Mouse (Mus musculus): ENCODE measurements around the gene 1700069L16Rik. TPM values are rescaled to one million over a fixed set of nuclear protein-coding genes. Genes with fewer than 3 reads are reported as not detected.

The 1700069L16Rik gene
- polyA plus RNA-seq, 1 experiment from 2014 or later, result not detected

- no peak for ATAC-seq (ENCODE audit: insufficient number of reproducible peaks, insufficient read depth, low FRiP score, low read depth)
- no peak overlapping the region for H3K9ac ChIP-seq (replicated peaks; ENCODE audit: low read depth, low read length)
Measured at GRCm38 (mm10) chr5:113712861-113713260, 11.7 kb downstream of the 1700069L16Rik start.

GRCm38 (mm10) chr5:113703803-113704585 is 20.6 kb downstream of the 1700069L16Rik start:
- H3K36me3 ChIP-seq (ENCODE audit: control insufficient read depth, insufficient read depth, low read length), result no peaks in the 10 kb centered on the region
- no peaks in the 10 kb centered on the region for H3K27me3 ChIP-seq (ENCODE audit: control insufficient read depth, insufficient read depth, low read length)
- H3K9ac ChIP-seq (replicated peaks; ENCODE audit: low read depth, low read length), result no peak overlapping the region
- no peak for ATAC-seq (ENCODE audit: insufficient number of reproducible peaks, insufficient read depth, low FRiP score, low read depth)
- H3K27ac ChIP-seq (ENCODE audit: low read length), result no peak overlapping the region
- no peaks in the 10 kb centered on the region for H3K4me1 ChIP-seq (ENCODE audit: control insufficient read depth, insufficient read depth, low read length)
- 50% methylated on average over 21 of the region's 21 CpGs for WGBS
- H3K4me3 ChIP-seq (ENCODE audit: low read depth, low read length), result no peak overlapping the region
- no peak overlapping the region for H3K4me2 ChIP-seq (replicated peaks; ENCODE audit: low read depth, low read length)
- no peaks in the 10 kb centered on the region for H3K9me3 ChIP-seq (ENCODE audit: control insufficient read depth, low read depth, low read length)

More at GRCm38 (mm10) chr5:113712861-113713260, 11.7 kb downstream of the 1700069L16Rik start:
- Histone ChIP-seq H3K9me3 (ENCODE audit: control insufficient read depth, low read depth, low read length) (no peaks in the 10 kb centered on the region), H3K36me3 (ENCODE audit: control insufficient read depth, insufficient read depth, low read length) (no peaks in the 10 kb centered on the region), H3K27ac (ENCODE audit: low read length) (no peak overlapping the region), H3K27me3 (ENCODE audit: control insufficient read depth, insufficient read depth, low read length) (no peaks in the 10 kb centered on the region), H3K4me1 (ENCODE audit: control insufficient read depth, insufficient read depth, low read length) (no peaks in the 10 kb centered on the region), H3K4me2 (replicated peaks; ENCODE audit: low read depth, low read length) (no peak overlapping the region), H3K4me3 (ENCODE audit: low read depth, low read length) (no peak overlapping the region)
- WGBS, result 76% methylated on average over 2 of the region's 2 CpGs

DNA sequence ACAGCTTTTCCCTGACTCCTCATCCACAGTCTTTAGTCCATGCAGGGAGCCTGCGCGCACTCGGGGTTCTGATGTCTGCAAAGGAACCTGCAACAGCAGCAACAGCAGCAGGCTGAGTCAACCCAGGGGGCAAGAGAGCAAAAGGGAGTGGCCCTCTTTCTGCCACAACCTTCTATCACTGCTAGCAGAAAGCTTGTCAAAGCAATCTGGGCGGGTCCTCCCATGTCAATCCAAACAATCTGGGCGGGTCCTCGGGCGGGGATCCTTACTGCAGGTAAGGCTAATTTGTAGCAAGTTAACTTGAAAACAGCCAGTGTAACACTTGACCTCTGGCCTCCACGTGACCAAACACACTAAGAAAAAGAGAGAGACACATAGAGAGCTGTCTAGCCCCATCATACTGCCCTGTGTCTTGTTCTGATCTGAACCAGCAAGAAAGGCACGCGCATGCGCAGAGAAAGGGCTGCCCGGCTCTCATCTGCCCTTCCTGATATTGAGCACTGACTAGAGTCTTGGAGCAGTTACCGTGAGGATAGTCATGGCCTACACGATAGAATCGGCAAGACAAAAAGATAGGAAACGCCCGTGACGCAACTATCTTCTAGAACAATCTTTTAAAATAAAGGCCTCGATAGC is 24.1 kb downstream of the 1700069L16Rik start:
- 72% methylated on average over 19 of the region's 19 CpGs for WGBS
- Histone ChIP-seq H3K27ac (ENCODE audit: low read length) (no peak overlapping the region), H3K9me3 (ENCODE audit: control insufficient read depth, low read depth, low read length) (no peaks in the 10 kb centered on the region), H3K4me1 (ENCODE audit: control insufficient read depth, insufficient read depth, low read length) (no peaks in the 10 kb centered on the region), H3K4me2 (replicated peaks; ENCODE audit: low read depth, low read length) (no peak overlapping the region), H3K4me3 (ENCODE audit: low read depth, low read length) (no peak overlapping the region), H3K27me3 (ENCODE audit: control insufficient read depth, insufficient read depth, low read length) (no peaks in the 10 kb centered on the region), H3K36me3 (ENCODE audit: control insufficient read depth, insufficient read depth, low read length) (no peaks in the 10 kb centered on the region), H3K9ac (replicated peaks; ENCODE audit: low read depth, low read length) (no peak overlapping the region)
- ATAC-seq (ENCODE audit: insufficient number of reproducible peaks, insufficient read depth, low FRiP score, low read depth), result no peak

GRCm38 (mm10) chr5:113694415-113694814 is 30.2 kb downstream of the 1700069L16Rik start:
- peak overlapping the region; percentile 62; the same call in 1 of the 2 replicates for H3K27ac ChIP-seq (ENCODE audit: low read length)

DNA sequence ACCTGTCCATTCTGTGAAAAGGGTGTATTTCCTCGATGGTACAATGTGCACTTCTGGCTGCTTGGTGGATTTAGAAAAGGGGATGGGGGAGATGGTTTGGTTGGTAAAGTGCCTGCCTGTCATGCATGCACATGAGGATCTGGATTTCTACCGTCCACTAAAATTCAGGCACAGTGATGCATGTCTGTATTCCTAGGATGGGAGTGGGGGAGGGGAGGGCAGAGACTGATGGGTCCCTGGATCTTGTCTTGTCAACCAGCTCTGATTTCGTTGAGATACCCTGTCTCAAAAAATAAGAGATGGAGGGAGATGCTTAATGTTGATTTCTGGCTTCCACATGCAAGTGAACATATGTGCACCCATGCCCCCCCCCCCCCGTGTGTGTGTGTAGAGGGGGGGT is 30.6 kb downstream of the 1700069L16Rik start:
- H3K27me3 ChIP-seq (ENCODE audit: control insufficient read depth, insufficient read depth, low read length), result no peaks in the 10 kb centered on the region
- H3K4me2 ChIP-seq (replicated peaks; ENCODE audit: low read depth, low read length), result no peak overlapping the region
- H3K36me3 ChIP-seq (ENCODE audit: control insufficient read depth, insufficient read depth, low read length), result no peaks in the 10 kb centered on the region
- no peaks in the 10 kb centered on the region for H3K4me1 ChIP-seq (ENCODE audit: control insufficient read depth, insufficient read depth, low read length)
- 0 out of 2 replicates have a peak, but pooled peaks have one; percentile 12 for ATAC-seq (ENCODE audit: insufficient number of reproducible peaks, insufficient read depth, low FRiP score, low read depth)
- H3K27ac ChIP-seq (ENCODE audit: low read length), result peak overlapping the region; percentile 62; the same call in 1 of the 2 replicates
- H3K9me3 ChIP-seq (ENCODE audit: control insufficient read depth, low read depth, low read length), result no peaks in the 10 kb centered on the region
- H3K9ac ChIP-seq (replicated peaks; ENCODE audit: low read depth, low read length), result no peak overlapping the region
- no peak overlapping the region for H3K4me3 ChIP-seq (ENCODE audit: low read depth, low read length)
- WGBS, result 42% methylated on average over 4 of the region's 4 CpGs

More at GRCm38 (mm10) chr5:113694415-113694814, 30.2 kb downstream of the 1700069L16Rik start:
- peak; percentile 47; the same call in 1 of the 2 replicates for ATAC-seq (ENCODE audit: insufficient number of reproducible peaks, insufficient read depth, low FRiP score, low read depth)
- H3K36me3 ChIP-seq (ENCODE audit: control insufficient read depth, insufficient read depth, low read length), result no peaks in the 10 kb centered on the region
- H3K4me2 ChIP-seq (replicated peaks; ENCODE audit: low read depth, low read length), result no peak overlapping the region
- no peak overlapping the region for H3K4me3 ChIP-seq (ENCODE audit: low read depth, low read length)
- H3K4me1 ChIP-seq (ENCODE audit: control insufficient read depth, insufficient read depth, low read length), result no peaks in the 10 kb centered on the region
- no peak overlapping the region for H3K9ac ChIP-seq (replicated peaks; ENCODE audit: low read depth, low read length)
- 28% methylated on average over 5 of the region's 5 CpGs for WGBS
- no peaks in the 10 kb centered on the region for H3K27me3 ChIP-seq (ENCODE audit: control insufficient read depth, insufficient read depth, low read length)
- no peaks in the 10 kb centered on the region for H3K9me3 ChIP-seq (ENCODE audit: control insufficient read depth, low read depth, low read length)

DNA sequence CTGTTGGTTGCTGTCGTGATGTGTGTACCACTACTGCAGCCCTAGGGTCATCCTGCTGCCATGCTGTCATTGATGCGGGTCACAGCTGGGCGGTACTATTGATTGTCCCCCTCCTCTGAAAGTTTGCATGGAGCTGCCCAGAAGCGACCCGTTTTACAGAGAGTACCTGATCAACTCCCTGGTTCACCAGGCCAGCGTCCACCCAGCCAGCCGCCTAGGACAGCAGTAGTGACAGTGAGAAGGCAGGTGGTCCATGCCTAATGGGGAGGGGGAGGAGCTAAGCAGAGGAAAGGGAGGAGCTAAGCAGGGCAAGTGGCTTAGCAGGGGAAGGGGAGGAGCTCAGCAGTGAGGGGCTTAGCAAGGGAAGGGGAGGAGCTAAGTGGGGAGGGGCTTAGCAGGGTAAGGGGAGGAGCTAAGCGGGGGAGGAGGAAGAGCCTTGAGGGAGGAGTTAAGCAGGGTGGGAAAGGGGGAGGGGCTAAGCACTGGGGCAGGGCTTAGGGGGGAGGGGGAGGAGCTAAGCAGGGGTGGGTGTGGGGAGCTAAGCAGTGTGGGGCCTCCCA is 31.3 kb downstream of the 1700069L16Rik start:
- Histone ChIP-seq H3K4me1 (ENCODE audit: control insufficient read depth, insufficient read depth, low read length) (no peaks in the 10 kb centered on the region), H3K9ac (replicated peaks; ENCODE audit: low read depth, low read length) (no peak overlapping the region), H3K9me3 (ENCODE audit: control insufficient read depth, low read depth, low read length) (no peaks in the 10 kb centered on the region), H3K27me3 (ENCODE audit: control insufficient read depth, insufficient read depth, low read length) (no peaks in the 10 kb centered on the region), H3K4me2 (replicated peaks; ENCODE audit: low read depth, low read length) (no peak overlapping the region), H3K27ac (ENCODE audit: low read length) (no peak overlapping the region), H3K36me3 (ENCODE audit: control insufficient read depth, insufficient read depth, low read length) (no peaks in the 10 kb centered on the region), H3K4me3 (ENCODE audit: low read depth, low read length) (no peak overlapping the region)
- ATAC-seq (ENCODE audit: insufficient number of reproducible peaks, insufficient read depth, low FRiP score, low read depth), result no peak
- 83% methylated on average over 8 of the region's 8 CpGs for WGBS

DNA sequence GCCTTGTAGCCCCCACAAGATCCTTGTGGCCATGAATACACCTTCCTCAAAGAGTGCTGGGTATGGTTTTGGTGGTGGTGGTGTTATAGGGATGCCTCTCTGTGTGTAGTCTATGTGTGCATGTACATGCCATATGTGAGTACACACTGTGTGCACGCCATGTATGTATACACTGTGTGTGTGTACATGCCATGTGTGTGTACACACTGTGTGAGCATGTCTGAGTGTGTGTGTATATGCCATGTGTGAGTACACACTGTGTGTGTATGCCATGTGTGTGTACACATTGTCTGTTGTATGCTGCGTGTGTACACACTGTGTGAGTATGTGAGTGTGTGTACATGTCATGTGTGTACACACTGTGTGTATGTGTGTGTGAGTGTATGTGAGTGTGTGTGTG is 33.7 kb downstream of the 1700069L16Rik start:
- Histone ChIP-seq H3K4me2 (replicated peaks; ENCODE audit: low read depth, low read length) (no peak overlapping the region), H3K4me1 (ENCODE audit: control insufficient read depth, insufficient read depth, low read length) (no peaks in the 10 kb centered on the region), H3K36me3 (ENCODE audit: control insufficient read depth, insufficient read depth, low read length) (no peaks in the 10 kb centered on the region), H3K9me3 (ENCODE audit: control insufficient read depth, low read depth, low read length) (no peaks in the 10 kb centered on the region), H3K27ac (ENCODE audit: low read length) (no peak overlapping the region), H3K9ac (replicated peaks; ENCODE audit: low read depth, low read length) (no peak overlapping the region), H3K4me3 (ENCODE audit: low read depth, low read length) (no peak overlapping the region), H3K27me3 (ENCODE audit: control insufficient read depth, insufficient read depth, low read length) (no peaks in the 10 kb centered on the region)
- ATAC-seq (ENCODE audit: insufficient number of reproducible peaks, insufficient read depth, low FRiP score, low read depth), result no peak
- WGBS, result 92% methylated on average over 2 of the region's 2 CpGs

DNA sequence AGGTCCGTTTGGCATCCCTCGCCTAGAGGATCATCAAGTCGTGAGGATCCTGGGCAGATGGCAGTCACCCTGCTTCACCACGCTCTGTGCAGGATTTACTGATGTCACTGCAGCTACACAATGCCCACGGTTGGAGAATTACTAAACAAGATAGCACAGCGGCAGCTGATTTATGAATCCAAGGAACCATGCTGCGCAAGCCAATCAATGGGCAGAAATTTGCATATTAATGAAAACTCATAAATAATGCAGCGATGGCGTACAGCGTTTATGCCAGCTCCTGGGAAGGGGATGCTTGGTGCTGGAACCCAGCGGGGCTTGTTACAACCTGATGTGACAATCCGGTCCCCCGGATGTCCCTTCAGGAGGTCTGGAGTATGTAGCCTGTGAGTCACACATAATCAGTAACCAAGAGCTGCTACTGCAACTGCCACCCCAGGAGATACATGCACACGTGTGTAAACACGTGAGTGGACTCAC is 34.5 kb downstream of the 1700069L16Rik start:
- Histone ChIP-seq H3K9me3 (ENCODE audit: control insufficient read depth, low read depth, low read length) (no peaks in the 10 kb centered on the region), H3K4me1 (ENCODE audit: control insufficient read depth, insufficient read depth, low read length) (no peaks in the 10 kb centered on the region), H3K36me3 (ENCODE audit: control insufficient read depth, insufficient read depth, low read length) (no peaks in the 10 kb centered on the region), H3K4me3 (ENCODE audit: low read depth, low read length) (no peak overlapping the region), H3K27ac (ENCODE audit: low read length) (no peak overlapping the region), H3K27me3 (ENCODE audit: control insufficient read depth, insufficient read depth, low read length) (no peaks in the 10 kb centered on the region), H3K4me2 (replicated peaks; ENCODE audit: low read depth, low read length) (no peak overlapping the region), H3K9ac (replicated peaks; ENCODE audit: low read depth, low read length) (no peak overlapping the region)
- no peak for ATAC-seq (ENCODE audit: insufficient number of reproducible peaks, insufficient read depth, low FRiP score, low read depth)
- WGBS, result 81% methylated on average over 15 of the region's 15 CpGs
